Mouse (Mus musculus): ENCODE results near the gene Coro2b.

GRCm38 (mm10) chr9:62534691-62535090, 2.2 kb downstream of the Coro2b start:
- no peak for TF ChIP-seq CTCF (IDR thresholded peaks at IDR 0.05; ENCODE audit: insufficient read depth, low read depth, low read length)
- no peak for TF ChIP-seq POLR2A (IDR thresholded peaks at IDR 0.05; ENCODE audit: insufficient read depth, low read depth, low read length)

Data from olfactory bulb, adult 2 months (tissue).